Mouse (Mus musculus) left cerebral cortex, adult 9 months (tissue): ENCODE data around the gene Card11.

Source experiments
- DNase-seq, 2 experiments: peaks; one replicate each; pipeline ENCODE4 v3.0.0; 2022; ENCODE audit warnings: low spot score in 2 of 2

Card11 gene

GRCm38 (mm10) chr5:140918519-140918918 is 81.9 kb downstream of the Card11 start:
- no peak for DNase-seq

- DNase-seq = no peak
These were observed 82.6 kb downstream of the Card11 start for GRCm38 (mm10) chr5:140917807-140918206.

- no peak for DNase-seq
These were observed 89.5 kb downstream of the Card11 start for GRCm38 (mm10) chr5:140910841-140911240.

GRCm38 (mm10) chr5:140900866-140901265 is 99.5 kb downstream of the Card11 start:
- DNase-seq = no peak

GRCm38 (mm10) chr5:140891080-140891479 is 109.3 kb downstream of the Card11 start:
- no peak for DNase-seq

- DNase-seq = peak in 1 of 2 experiments; percentile 15
These were observed 110.3 kb downstream of the Card11 start for GRCm38 (mm10) chr5:140890050-140890449.

GRCm38 (mm10) chr5:140889539-140889938 is 110.8 kb downstream of the Card11 start:
- peak in 1 of 2 experiments; percentile 39 for DNase-seq

- no peak for DNase-seq
These were observed 112.5 kb downstream of the Card11 start for GRCm38 (mm10) chr5:140887871-140888270.

GRCm38 (mm10) chr5:140884966-140885365 is 115.4 kb downstream of the Card11 start:
- peak in 1 of 2 experiments; percentile 12 for DNase-seq

- no peak for DNase-seq
These were observed 118.0 kb downstream of the Card11 start for GRCm38 (mm10) chr5:140882391-140882790.

- no peak for DNase-seq
These were observed 120.2 kb downstream of the Card11 start for GRCm38 (mm10) chr5:140880151-140880550.

- DNase-seq = no peak
These were observed 121.7 kb downstream of the Card11 start for GRCm38 (mm10) chr5:140878644-140879043.

- DNase-seq = no peak
These were observed 126.6 kb downstream of the Card11 start for GRCm38 (mm10) chr5:140873736-140874307.

- DNase-seq = peak in 1 of 2 experiments; percentile 41
These were observed 127.3 kb downstream of the Card11 start for GRCm38 (mm10) chr5:140873039-140873551.

GRCm38 (mm10) chr5:140872532-140873038 is 127.8 kb downstream of the Card11 start:
- no peak for DNase-seq

- DNase-seq = no peak
These were observed 129.1 kb downstream of the Card11 start for GRCm38 (mm10) chr5:140871241-140871640.

GRCm38 (mm10) chr5:140869034-140869433 is 131.3 kb downstream of the Card11 start:
- peak in 1 of 2 experiments; percentile 78 for DNase-seq

GRCm38 (mm10) chr5:140859730-140860129 is 140.7 kb downstream of the Card11 start:
- DNase-seq = no peak

GRCm38 (mm10) chr5:140858335-140858734 is 142.0 kb downstream of the Card11 start:
- no peak for DNase-seq

GRCm38 (mm10) chr5:140857432-140858154 is 142.8 kb downstream of the Card11 start:
- DNase-seq = no peak

- DNase-seq = no peak
These were observed 144.4 kb downstream of the Card11 start for GRCm38 (mm10) chr5:140855909-140856530.

GRCm38 (mm10) chr5:140854700-140855099 is 145.7 kb downstream of the Card11 start:
- no peak for DNase-seq
